Comparison of ENCODE assay signal across 16 mouse cellular contexts in the genomic region with DNA sequence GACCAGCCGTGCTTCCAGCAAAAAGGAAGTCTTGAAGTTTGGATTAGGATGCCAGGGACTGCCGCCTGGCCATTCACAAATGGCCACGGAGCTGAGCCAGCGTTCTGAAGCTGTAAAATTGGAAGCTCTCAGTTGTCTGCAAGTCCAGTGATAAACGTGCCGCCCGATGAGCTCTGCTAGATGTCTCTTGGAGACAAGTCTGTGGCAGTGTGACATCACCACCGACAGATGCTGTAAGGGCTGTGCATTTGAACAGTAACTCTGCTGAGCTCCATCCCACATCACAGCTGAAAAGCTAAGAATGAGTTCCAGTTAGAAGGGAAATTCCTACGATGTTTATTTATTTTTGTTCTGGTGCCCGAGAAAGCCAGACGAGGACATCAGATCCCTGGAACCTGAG.
"Had no signal": no experiment of that assay in that cellular context is flagged by ENCODE, and none has a peak within 500 bp of the region (broad histone marks: within the 10 kb centered on the region; RNA-seq: fewer than 3 reads in every experiment).

No protein-coding gene starts in this region.

- ATAC-seq: hindbrain, postnatal 0 days; intestine, embryonic 16.5 days; liver, embryonic 12.5 days had no signal

- DNase-seq: gastrocnemius, adult 2 months; gastrocnemius, postnatal 36 days; heart, adult 18-20 months; heart, postnatal 14 days; heart, postnatal 36 days; kidney, adult 11 months; kidney, adult 2 months; kidney, adult 9 months; kidney, postnatal 14 days; kidney, postnatal 36 days; layer of hippocampus, adult 9-11 months; layer of hippocampus, postnatal 36 days; left cerebral cortex, postnatal 4 days had no signal
